Mouse (Mus musculus) natural killer cell, adult 2 months (primary cell): ENCODE measurements around the gene Ascc2.
"Not testable (repeated sequence)": the region's sequence is repeated elsewhere in the genome, so short reads cannot be mapped to it uniquely, and the experiment has no call there.

ENCODE experiments used
- DNase-seq, 2 experiments: peaks; one replicate each; pipeline ENCODE4 v3.0.0; 2022; ENCODE audit warnings: low spot score in 2 of 2

Gene Ascc2

DNA sequence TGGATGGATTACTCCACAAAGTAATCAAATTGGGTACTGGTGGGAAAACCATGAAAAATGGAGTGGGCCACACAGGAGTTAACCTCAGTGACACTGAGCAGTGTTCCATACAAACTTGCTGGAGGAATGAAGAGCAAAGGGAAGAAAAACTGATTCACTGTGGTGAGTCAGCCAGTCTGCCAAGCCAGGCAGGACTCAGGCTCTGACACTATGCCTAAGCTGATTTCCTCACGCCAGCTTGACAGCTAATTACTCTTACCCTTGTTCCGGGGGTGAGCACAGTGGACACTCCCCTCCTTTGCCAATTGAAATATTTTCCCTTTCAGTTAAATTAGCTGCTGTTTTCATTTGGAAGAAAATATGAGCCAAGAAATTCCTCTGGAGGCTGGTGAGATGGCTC, 4.1 kb upstream of the Ascc2 start:
- no peak for DNase-seq

DNA sequence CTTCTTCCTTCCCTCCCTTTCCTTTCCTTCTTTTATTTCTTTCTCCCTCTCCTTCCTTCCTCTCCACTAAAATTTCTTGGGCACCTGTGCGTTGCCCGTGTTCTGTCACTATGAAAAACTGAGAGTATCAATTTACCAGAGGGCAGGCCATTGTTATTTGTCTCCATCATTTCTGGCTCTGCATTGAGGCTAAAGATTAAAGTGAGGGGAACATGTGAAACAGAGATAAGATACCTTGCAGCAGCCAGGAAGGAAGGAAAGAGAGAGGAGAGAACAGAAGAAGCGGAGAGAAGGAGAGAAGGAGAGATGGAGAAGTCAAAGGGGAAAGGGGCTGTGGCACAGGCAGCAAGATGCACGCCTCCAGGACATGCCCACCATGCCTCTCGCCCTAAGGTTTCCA, 3.2 kb upstream of the Ascc2 start:
- no peak for DNase-seq

GRCm38 (mm10) chr11:4636782-4637342, 685 bp upstream of the Ascc2 start:
- no peak for DNase-seq

- peak in 1 of 2 experiments; percentile 10 for DNase-seq
Measured at GRCm38 (mm10) chr11:4638261-4638660, 714 bp downstream of the Ascc2 start.

DNA sequence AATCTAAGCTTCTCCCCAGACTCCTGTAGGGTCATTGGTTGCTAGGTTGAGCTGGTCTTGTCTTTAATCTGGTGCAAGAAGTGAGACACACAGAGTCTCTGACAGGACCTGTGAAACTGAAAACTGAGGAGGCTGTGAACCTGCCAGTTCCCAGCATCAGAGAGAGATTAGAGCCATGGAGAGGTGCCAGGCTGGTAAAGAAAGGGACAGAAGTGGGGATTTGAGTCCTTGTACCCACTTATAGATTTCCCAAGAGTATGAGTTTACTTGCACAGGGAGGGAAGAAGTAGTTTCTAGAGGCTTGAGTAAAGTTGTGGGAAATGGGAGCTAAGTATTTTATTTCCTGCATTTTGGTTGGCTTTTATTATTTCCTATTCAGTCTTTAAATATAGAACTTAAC, 3.6 kb downstream of the Ascc2 start:
- no peak for DNase-seq

GRCm38 (mm10) chr11:4643722-4644121, 6.2 kb downstream of the Ascc2 start:
- no peak for DNase-seq

GRCm38 (mm10) chr11:4645180-4645579, 7.6 kb downstream of the Ascc2 start:
- DNase-seq: not testable (repeated sequence)

GRCm38 (mm10) chr11:4646409-4646808, 8.9 kb downstream of the Ascc2 start:
- no peak for DNase-seq

DNA sequence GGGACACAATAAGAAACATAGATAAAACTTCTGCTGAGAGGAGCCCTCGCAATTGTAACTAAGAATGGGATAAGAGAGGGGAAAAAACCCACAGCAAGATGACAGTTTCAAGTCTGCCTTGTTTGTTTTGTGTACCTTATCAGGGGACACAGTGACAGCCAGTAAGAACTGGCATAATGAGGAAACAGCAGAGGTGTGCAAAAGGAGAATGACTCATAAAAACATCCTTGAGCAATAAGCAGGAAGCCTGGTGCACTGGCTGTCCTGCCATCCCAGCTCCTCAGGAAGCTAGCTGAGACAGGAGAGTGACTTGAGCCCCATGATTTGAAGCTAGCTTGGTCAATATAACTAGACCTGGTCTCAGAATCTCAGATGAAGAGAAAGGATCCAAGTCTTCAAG, 22.3 kb downstream of the Ascc2 start:
- no peak for DNase-seq

- DNase-seq: no peak
Measured at GRCm38 (mm10) chr11:4660309-4661025, 22.9 kb downstream of the Ascc2 start.

DNA sequence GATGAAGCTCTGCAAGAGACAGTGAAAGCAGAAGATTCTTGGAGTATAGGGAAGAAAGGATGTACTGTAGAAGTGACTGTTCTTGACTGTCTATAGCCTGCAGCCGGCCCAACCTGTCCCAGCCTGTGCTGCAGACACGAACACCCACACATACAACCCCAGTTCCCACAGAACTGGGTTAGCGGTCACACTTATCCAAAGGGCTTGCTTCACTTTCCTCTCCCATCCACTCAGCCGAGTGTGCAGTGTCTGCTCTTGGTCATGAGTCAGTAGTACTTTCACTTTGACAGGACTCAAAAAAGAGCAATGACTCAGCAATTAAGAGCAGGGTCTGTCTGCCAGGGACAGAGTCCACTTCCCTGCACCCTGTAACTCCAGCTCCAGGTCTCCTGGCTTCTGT, 23.8 kb downstream of the Ascc2 start:
- DNase-seq: no peak

DNA sequence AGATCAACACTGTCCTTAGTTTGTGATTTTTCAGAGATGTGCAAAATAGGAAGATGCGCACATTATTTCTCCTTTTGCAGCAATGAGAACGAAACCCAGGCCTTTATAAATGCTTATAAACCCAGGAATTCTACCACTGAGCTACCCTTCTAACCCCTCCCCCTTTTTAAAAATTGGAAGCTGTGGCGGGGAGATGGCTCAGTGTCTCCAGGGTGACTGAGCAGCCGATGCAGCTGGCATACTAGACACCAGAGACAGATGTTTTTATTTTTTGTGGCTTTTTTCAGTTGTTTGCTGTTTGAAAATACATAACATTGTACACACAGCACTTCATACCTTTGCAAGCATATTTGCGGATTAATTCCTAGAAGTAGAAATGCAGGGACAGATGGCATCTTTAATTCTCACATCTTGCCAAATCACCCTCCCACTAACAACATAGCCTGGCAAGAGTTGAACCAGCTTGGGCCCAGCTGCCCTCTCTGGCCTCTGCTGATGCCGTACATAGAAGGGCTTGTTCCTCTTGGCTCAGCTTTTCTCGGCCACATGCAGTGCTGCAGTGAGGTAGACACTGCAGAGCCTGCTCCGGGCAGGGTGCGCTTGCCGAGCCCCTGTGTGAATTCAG, 24.4 kb downstream of the Ascc2 start:
- DNase-seq: no peak

- DNase-seq: no peak
Measured at GRCm38 (mm10) chr11:4662496-4662878, 24.9 kb downstream of the Ascc2 start.

DNA sequence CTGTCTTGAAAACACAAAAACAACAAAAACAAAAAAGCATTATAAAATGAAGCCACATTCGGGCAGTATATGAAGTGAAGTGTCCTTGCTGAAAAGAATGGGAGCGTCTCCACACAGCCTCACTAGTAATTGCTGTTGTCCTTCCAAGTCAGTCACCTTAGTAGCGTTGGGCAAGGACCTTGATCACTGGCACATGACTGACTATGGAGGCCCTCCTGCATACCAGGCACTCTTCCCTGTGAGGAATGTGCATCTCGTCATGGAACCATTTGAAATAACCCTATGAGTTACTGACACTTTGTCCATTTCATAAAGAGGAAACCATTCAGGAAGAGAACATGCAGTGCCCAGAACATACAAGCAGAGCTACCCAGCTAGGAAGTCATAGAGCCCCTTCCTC, 34.2 kb downstream of the Ascc2 start:
- DNase-seq: no peak

DNA sequence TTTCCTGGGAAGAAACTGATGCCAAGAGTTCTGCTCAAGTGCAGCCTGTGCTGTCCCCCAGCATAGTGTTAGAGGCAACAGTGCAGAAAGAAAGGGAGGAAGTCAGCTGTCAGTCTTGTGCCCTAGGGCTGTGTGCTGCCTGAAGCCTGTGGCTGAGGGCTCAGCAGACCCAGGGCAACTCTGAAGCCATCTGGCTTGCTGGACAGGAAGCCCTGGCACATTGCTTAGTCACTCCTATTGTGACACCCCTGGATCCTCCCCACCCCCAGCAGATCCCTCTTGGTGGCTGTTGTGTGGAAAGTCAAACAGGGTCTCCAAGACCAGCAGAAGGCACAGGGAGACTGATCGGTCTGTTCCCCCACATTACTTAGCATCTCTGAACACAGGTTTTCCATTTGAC, 37.0 kb downstream of the Ascc2 start:
- no peak for DNase-seq

GRCm38 (mm10) chr11:4675126-4675562, 37.6 kb downstream of the Ascc2 start:
- DNase-seq: no peak

DNA sequence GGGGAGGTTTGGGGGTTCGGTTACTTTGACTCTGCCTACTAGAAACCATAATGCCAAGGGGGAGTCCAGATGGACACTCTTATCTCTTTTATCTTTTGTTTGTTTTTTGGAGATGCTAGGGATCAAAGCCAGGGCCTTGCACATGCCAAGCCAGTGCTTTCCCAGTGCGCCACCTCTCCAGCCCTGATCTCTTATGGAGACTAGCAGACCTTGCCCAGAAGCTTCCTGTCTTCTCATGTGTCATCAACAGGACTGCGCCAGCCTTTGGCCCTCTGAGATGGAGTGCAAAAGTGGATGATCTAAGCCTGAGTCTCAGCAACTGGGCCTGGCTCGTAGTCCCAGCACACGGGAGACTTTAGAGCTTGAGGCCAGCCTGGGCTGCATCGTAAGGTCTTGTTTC, 38.1 kb downstream of the Ascc2 start:
- no peak for DNase-seq

GRCm38 (mm10) chr11:4677250-4677872, 39.8 kb downstream of the Ascc2 start:
- no peak for DNase-seq

- DNase-seq: no peak
Measured at GRCm38 (mm10) chr11:4678700-4679440, 41.3 kb downstream of the Ascc2 start.

GRCm38 (mm10) chr11:4679441-4679832, 41.9 kb downstream of the Ascc2 start:
- DNase-seq: no peak

DNA sequence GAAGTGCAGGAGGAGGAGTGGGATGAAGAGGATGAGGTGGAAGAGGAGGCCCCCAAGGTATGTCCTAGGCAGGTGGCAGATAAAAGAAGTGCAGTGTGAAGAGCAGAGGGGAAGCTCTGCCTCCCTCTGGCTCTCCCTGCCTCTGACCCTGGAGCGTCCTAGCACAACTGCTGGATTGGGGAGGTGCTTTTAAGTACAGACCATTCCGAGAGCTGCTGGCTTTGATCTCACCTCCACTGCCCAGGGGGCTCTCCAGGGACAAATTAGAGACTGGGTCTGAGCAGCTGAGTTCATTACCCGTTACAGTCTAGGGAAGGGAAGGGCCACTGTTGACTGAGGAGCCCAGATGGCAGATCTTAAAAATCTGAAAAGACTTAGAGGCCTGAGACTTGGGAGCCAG, 42.6 kb downstream of the Ascc2 start:
- no peak for DNase-seq

GRCm38 (mm10) chr11:4683516-4683915, 46.0 kb downstream of the Ascc2 start:
- no peak for DNase-seq
